Mouse (Mus musculus) lung, embryonic 14.5 days (tissue): Measurements from ENCODE around the gene Olfr1459. TPM values are rescaled to one million over a fixed set of nuclear protein-coding genes. Genes with fewer than 3 reads are reported as not detected.

Source experiments
- ATAC-seq: fragments of 200-750 bp; cut with Nextera tagmentation; 2 replicates; pipeline ENCODE4 v1.8.0; 2017; ENCODE audit warnings: mild to moderate bottlenecking, moderate TSS enrichment, moderate library complexity; ENCODE audit not compliant: insufficient read depth
- DNase-seq: peaks from one replicate; pipeline ENCODE4 v3.0.0-alpha.2; 2015
- H3K27ac ChIP-seq: fragments of 300-500 bp; sonication (generic); 2 replicates; pipeline ENCODE4 v1.5.1; 2014; ENCODE audit warnings: low read depth, mild to moderate bottlenecking, moderate library complexity
- H3K27me3 ChIP-seq: fragments of 300-500 bp; sonication (generic); 2 replicates; pipeline ENCODE4 v1.6.1; 2014; ENCODE audit warnings: low read length, control low read depth; ENCODE audit not compliant: insufficient read depth
- H3K36me3 ChIP-seq: fragments of 300-500 bp; sonication (generic); 2 replicates; pipeline ENCODE4 v1.6.1; 2014; ENCODE audit warnings: control low read depth; ENCODE audit not compliant: insufficient read depth
- H3K4me1 ChIP-seq: fragments of 300-500 bp; sonication (generic); 2 replicates; pipeline ENCODE4 v1.6.1; 2014; ENCODE audit warnings: antibody characterized with exemption, control low read depth; ENCODE audit not compliant: insufficient read depth
- H3K4me2 ChIP-seq: fragments of 300-500 bp; sonication (generic); 2 replicates; pipeline ENCODE4 v1.6.1; 2014; ENCODE audit warnings: mild to moderate bottlenecking
- H3K4me3 ChIP-seq: fragments of 300-500 bp; sonication (generic); 2 replicates; pipeline ENCODE4 v1.5.1; 2014; ENCODE audit warnings: low read depth, low read length
- H3K9ac ChIP-seq: fragments of 300-500 bp; sonication (generic); 2 replicates; pipeline ENCODE4 v1.6.1; 2014
- H3K9me3 ChIP-seq: fragments of 300-500 bp; sonication (generic); 2 replicates; pipeline ENCODE4 v1.6.1; 2016; ENCODE audit warnings: low read depth, low read length, control low read depth
- CTCF ChIP-seq: IDR thresholded peaks from 2 replicates; pipeline ENCODE4 v1.5.1; 2016; ENCODE audit warnings: antibody characterized with exemption, low read depth
- WGBS: fragments of 180-500 bp; shearing (Covaris S2); extraction: QIAGEN DNeasy Blood & Tissue Kit; methylation state at CpG from one replicate; pipeline ENCODE4 v1.1.7; 2014; 5-methylcytosine and 5-hydroxymethylcytosine counted together
- polyA plus RNA-seq: library from polyadenylated mRNA; unstranded; fragments of >200 nt; fragmentation: Nextera tagmentation; extraction: Ambion mirVana; gene quantifications from 2 replicates; pipeline ENCODE4 v1.2.1, GENCODE M21; 2014

Gene Olfr1459
- polyA plus RNA-seq = not detected in 2 replicates

DNA sequence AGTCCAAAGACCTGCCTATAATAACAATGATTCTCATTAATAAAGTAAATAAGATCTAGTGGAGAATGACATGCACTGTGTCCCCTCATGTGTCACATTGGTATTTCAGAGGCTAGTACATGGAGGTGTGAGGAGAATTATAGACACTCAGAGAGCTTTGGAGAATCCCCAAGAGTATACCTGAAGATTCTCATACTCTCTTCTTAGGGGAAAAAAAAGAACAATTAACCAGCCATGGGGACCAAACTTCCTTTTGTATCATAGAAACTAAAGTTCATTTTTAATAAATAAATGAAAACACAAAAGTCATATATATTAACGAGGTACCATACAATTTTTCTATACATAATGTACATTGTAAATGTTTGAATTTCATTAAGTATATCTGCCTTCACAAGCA lies at the start of gene Olfr1459:
TSS of gene Olfr1459 (minus strand) at position 101 of the 400 bp plus-strand sequence.
- Histone ChIP-seq H3K4me2 (no peak within 1 kb of the TSS), H3K36me3 (no peaks in the 10 kb centered on the region), H3K27ac (no peak within 1 kb of the TSS), H3K27me3 (no peaks in the 10 kb centered on the region), H3K4me3 (no peak within 1 kb of the TSS), H3K4me1 (no peaks in the 10 kb centered on the region), H3K9me3 (no peaks in the 10 kb centered on the region), H3K9ac (no peak within 1 kb of the TSS)
- no peak for TF ChIP-seq CTCF
- DNase-seq = no peak
- no peak for ATAC-seq
- 60% methylated on average over 1 of the region's 1 CpGs for WGBS

DNA sequence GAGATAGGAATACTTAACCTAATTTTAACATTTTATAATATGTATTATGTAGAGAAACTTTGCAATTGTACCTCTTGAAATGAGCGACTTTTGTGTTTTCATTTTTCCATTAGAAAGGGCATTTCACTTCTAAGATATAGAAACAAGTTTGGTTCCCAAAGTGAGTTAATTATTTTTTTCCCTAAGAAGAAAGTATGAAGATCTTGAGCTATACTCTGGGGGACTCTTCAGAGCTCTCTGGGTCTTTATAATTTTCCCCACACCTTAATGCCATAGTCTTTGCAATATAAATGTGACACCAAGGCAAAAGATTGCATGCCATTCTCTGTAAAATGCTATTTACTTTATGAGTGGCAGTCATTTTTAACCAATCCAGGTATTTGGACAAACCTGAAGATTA lies 36.1 kb upstream of the Olfr1459 start, which contains the start of gene Olfr1462:
TSS of gene Olfr1462 (plus strand) at position 301 of the 400 bp plus-strand sequence.
- Histone ChIP-seq H3K27me3 (no peaks in the 10 kb centered on the region), H3K36me3 (no peaks in the 10 kb centered on the region), H3K4me3 (no peak within 1 kb of the TSS), H3K4me2 (no peak within 1 kb of the TSS), H3K9ac (no peak within 1 kb of the TSS), H3K9me3 (no peaks in the 10 kb centered on the region; the same call in 1 of the 2 replicates), H3K4me1 (no peaks in the 10 kb centered on the region), H3K27ac (no peak within 1 kb of the TSS)
- DNase-seq (no peak), ATAC-seq (no peak)
- TF ChIP-seq CTCF = no peak
- 82% methylated on average over 1 of the region's 1 CpGs for WGBS

DNA sequence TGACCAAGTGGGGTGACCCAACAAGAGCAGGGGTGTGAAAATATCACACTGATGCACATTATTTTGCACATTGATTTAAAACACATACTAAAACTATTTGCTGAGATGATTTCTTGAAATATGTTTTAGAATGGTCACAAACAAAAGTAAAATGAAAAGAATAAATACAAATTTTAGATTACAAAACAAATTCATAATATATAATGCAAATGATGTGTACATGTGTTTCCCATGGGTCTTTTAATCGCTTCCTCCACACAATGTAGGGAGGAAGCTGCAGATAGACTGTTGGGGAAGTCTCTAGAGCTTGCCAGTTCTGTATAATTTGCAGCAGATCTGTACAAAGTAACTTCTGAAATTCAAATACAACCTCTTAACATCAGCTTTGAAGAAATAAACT lies 13.4 kb upstream of the Olfr1459 start, which contains the start of gene Olfr1461:
TSS of gene Olfr1461 (plus strand) at position 301 of the 400 bp plus-strand sequence.
- Histone ChIP-seq H3K27ac (no peak within 1 kb of the TSS), H3K4me3 (no peak within 1 kb of the TSS), H3K4me2 (no peak within 1 kb of the TSS), H3K9ac (no peak within 1 kb of the TSS), H3K9me3 (no peaks in the 10 kb centered on the region), H3K27me3 (no peaks in the 10 kb centered on the region), H3K4me1 (no peaks in the 10 kb centered on the region), H3K36me3 (no peaks in the 10 kb centered on the region)
- no peak for TF ChIP-seq CTCF
- WGBS = 36% methylated on average over 1 of the region's 1 CpGs
- ATAC-seq = no peak
- no peak for DNase-seq

DNA sequence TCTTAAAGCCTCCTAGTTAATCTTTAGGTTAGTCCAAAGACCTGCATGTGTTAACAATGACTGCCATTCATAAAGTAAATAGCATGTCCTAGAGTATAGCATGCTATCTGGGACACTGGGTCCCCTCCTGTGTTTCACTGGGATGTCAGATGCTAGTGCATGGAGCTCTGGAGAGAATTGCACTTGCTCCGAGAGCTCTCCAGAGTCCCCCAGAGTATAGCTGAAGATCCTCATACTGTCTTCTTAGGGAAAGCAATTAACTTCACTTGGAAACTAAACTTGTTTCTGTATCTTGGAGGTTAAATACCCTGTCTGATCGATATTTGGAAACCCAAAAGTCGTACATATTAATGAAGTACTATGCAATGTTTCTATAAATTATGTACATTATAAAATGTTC lies 42.7 kb downstream of the Olfr1459 start, which contains the start of gene Olfr1458:
TSS of gene Olfr1458 (minus strand) at position 101 of the 400 bp plus-strand sequence.
- TF ChIP-seq CTCF = no peak
- H3K9ac ChIP-seq = no peak within 1 kb of the TSS
- no peak within 1 kb of the TSS for H3K4me2 ChIP-seq
- no peaks in the 10 kb centered on the region for H3K4me1 ChIP-seq
- H3K27me3 ChIP-seq = no peaks in the 10 kb centered on the region
- no peak within 1 kb of the TSS for H3K27ac ChIP-seq
- no peaks in the 10 kb centered on the region for H3K9me3 ChIP-seq
- ATAC-seq (no peak), DNase-seq (no peak)
- no peak within 1 kb of the TSS for H3K4me3 ChIP-seq
- WGBS = 77% methylated on average over 3 of the region's 3 CpGs
- no peaks in the 10 kb centered on the region for H3K36me3 ChIP-seq

DNA sequence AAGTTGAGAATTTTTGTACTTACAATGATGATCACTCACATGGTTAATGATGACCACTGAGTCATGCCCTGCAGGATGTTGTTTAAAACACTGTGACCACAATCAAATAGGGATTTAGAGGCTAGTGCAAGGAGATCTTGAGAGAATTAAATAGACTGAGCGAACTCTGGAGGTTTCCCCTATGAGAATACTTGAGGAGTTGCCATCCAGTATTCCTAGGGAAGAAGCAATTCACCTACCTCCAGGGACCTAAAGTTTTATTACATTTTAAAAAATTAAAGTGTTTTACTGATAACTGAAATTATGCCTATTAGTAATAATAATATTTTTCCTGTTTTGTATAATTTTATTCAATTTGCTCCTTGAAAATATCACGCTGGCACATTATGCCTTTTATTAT lies 51.6 kb downstream of the Olfr1459 start, which contains the start of gene Olfr1457:
TSS of gene Olfr1457 (minus strand) at position 101 of the 400 bp plus-strand sequence.
- TF ChIP-seq CTCF = no peak
- H3K9ac ChIP-seq = no peak within 1 kb of the TSS
- H3K4me2 ChIP-seq = no peak within 1 kb of the TSS
- no peaks in the 10 kb centered on the region for H3K9me3 ChIP-seq
- ATAC-seq (no peak), DNase-seq (no peak)
- WGBS = 64% methylated on average over 2 of the region's 2 CpGs
- H3K27me3 ChIP-seq = no peaks in the 10 kb centered on the region
- no peaks in the 10 kb centered on the region for H3K36me3 ChIP-seq
- H3K4me3 ChIP-seq = no peak within 1 kb of the TSS
- H3K4me1 ChIP-seq = no peaks in the 10 kb centered on the region
- no peak within 1 kb of the TSS for H3K27ac ChIP-seq

DNA sequence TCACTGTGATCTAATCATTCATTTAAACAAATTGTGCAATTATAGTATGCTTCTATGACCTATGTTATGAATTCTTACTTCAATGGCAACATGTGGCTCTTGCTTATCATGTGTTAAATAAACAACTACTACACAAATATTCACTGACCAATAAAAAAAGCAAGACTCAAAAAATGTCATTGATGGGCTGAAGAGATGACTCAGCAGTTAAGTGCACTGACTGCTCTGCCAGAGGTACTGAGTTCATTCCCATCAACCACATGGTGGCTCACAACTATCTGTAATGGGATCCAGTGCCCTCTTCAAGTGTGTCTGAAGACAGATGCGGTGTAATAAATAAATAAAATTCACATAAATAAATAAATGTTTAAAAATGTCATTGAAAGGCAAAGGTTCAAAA lies 55.4 kb downstream of the Olfr1459 start:
- Histone ChIP-seq H3K9ac (no peak overlapping the region), H3K9me3 (no peaks in the 10 kb centered on the region), H3K4me2 (no peak overlapping the region), H3K27me3 (no peaks in the 10 kb centered on the region), H3K4me1 (no peaks in the 10 kb centered on the region), H3K27ac (no peak overlapping the region), H3K4me3 (no peak overlapping the region), H3K36me3 (no peaks in the 10 kb centered on the region)
- DNase-seq = no peak
- WGBS = 85% methylated on average over 1 of the region's 1 CpGs
- no peak for TF ChIP-seq CTCF
- no peak for ATAC-seq

Other genes starting within 250 kb of the Olfr1459 start
- gene Olfr1447, start 245.8 kb downstream of the Olfr1459 start, polyA plus RNA-seq = not detected in 2 replicates
- not detected in 2 replicates for gene Olfr1448, start 225.1 kb downstream of the Olfr1459 start, polyA plus RNA-seq
- not detected in 2 replicates for gene Olfr1449, start 218.7 kb downstream of the Olfr1459 start, polyA plus RNA-seq
- not detected in 2 replicates for gene Olfr1450, start 199.3 kb downstream of the Olfr1459 start, polyA plus RNA-seq
- not detected in 2 replicates for gene Olfr1451, start 154.5 kb downstream of the Olfr1459 start, polyA plus RNA-seq
- gene Olfr1453, start 121.2 kb downstream of the Olfr1459 start, polyA plus RNA-seq = not detected in 2 replicates
- not detected in 2 replicates for gene Olfr1454, start 88.9 kb downstream of the Olfr1459 start, polyA plus RNA-seq
- gene Olfr1457, start 51.7 kb downstream of the Olfr1459 start, polyA plus RNA-seq = not detected in 2 replicates
- not detected in 2 replicates for gene Olfr1458, start 42.8 kb downstream of the Olfr1459 start, polyA plus RNA-seq
- gene Olfr1461, start 13.5 kb upstream of the Olfr1459 start, polyA plus RNA-seq = not detected in 2 replicates
- not detected in 2 replicates for gene Olfr1462, start 36.2 kb upstream of the Olfr1459 start, polyA plus RNA-seq
- gene Olfr1463, start 81.8 kb upstream of the Olfr1459 start, polyA plus RNA-seq = not detected in 2 replicates
- gene Olfr1465, start 166.0 kb upstream of the Olfr1459 start, polyA plus RNA-seq = not detected in 2 replicates
- gene Olfr1466, start 189.3 kb upstream of the Olfr1459 start, polyA plus RNA-seq = not detected in 2 replicates
- not detected in 2 replicates for gene Olfr1467, start 212.7 kb upstream of the Olfr1459 start, polyA plus RNA-seq